Mouse (Mus musculus) liver, embryonic 14.5 days (tissue): ENCODE data around the gene St6galnac6.

Experiments
- CTCF ChIP-seq: IDR thresholded peaks from 2 replicates; pipeline ENCODE4 v1.5.1; 2016; ENCODE audit warnings: antibody characterized with exemption, low read depth, control low read depth
- EP300 ChIP-seq: IDR thresholded peaks from 2 replicates; pipeline ENCODE4 v1.6.1; 2016; ENCODE audit warnings: antibody characterized with exemption, low read depth

DNA sequence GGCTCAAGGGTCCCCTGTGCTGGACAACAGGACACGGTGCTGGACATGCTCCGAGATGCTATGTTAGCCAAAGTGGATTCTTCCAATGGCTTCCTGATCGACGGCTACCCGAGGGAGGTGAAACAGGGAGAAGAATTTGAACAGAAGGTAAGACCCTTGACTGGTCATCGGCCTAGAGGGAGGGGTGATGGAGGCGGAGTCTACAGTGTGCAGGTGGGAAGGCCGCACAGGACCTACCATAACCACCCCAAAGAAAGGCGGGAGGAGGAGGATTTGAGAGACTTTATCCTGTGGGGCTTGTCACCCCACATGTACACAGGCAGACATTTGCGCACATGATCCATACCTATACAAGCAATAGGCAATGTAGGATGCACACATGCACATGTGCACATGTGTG lies 31.5 kb downstream of the St6galnac6 start:
- TF ChIP-seq CTCF (no peak), EP300 (no peak)
